Mouse (Mus musculus): ENCODE measurements around the gene 4930470P17Rik. TPM values are rescaled to one million over a fixed set of nuclear protein-coding genes. Genes with fewer than 3 reads are reported as not detected.
A peak's percentile ranks its signal among the peaks of the same experiment; 100 is the strongest.

The 4930470P17Rik gene
- total and polyA plus RNA-seq, 3 experiments = not detected

DNA sequence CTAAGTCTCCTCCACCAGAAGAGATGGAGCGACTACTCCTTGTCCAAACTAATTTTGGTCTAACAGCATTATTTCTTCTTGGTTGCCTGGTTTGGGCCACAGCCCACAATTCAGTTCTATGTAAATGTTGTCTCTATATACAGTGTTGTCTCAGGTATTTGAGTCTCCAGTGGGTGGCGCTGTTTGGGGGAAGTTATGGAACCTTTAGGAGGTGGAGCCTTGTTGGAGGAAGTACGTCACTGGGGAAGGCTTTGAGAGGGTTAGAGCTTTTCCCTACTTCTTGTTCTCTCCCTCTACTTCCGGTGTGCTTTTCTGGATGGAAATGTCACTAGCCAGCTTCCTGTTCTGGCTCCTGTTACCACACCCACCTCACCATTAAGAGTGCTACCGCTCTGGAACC lies 646 bp downstream of the 4930470P17Rik start:
- in situ Hi-C loops (cut with MboI; ENCODE audit: low pct_ligation_motif_present, low pct_unique_long_range_greater_than_20kb, low sequenced_read_pairs) (no loop called here), dilution Hi-C loops (cut with MboI; ENCODE audit: extremely low pct_ligation_motif_present, extremely low pct_unique_long_range_greater_than_20kb, low sequenced_read_pairs) (no loop called here)
- Histone ChIP-seq H3K27ac (ENCODE audit: insufficient read depth, low read depth) (no peak overlapping the region), H3K27me3 (replicated peaks) (no peaks in the 10 kb centered on the region), H3K4me3 (replicated peaks in 1 of 3; ENCODE audit: low read depth in 2 of 3, low read length in 2 of 3, poor library complexity in 1 of 3) (no peak overlapping the region), H3K9me3 (replicated peaks; ENCODE audit: low read length) (peaks cover 78% of the 10 kb centered on the region), H3K9ac (ENCODE audit: insufficient read depth, low read depth) (no peak overlapping the region), H3K4me1 (ENCODE audit: control insufficient read depth in 1 of 2, insufficient read depth in 2 of 2) (no peaks in the 10 kb centered on the region), H3K4me2 (ENCODE audit: insufficient read depth, low read depth, poor library complexity, severe bottlenecking) (no peak overlapping the region), H3K36me3 (replicated peaks in 1 of 2; ENCODE audit: control insufficient read depth in 1 of 2, insufficient read depth in 1 of 2, low read length in 1 of 2) (no peaks in the 10 kb centered on the region), H3K79me2 (replicated peaks; ENCODE audit: control insufficient read depth, extremely low read depth, insufficient read depth, poor library complexity, severe bottlenecking) (no peaks in the 10 kb centered on the region)
- no peak for DNase-seq (ENCODE audit: extremely low read depth)
- no peak for TF ChIP-seq PAX5 (IDR thresholded peaks at IDR 0.05; ENCODE audit: low read length)
- no peak for TF ChIP-seq ZC3H11A (IDR thresholded peaks at IDR 0.05; ENCODE audit: low read depth, low read length)
- no peak for TF ChIP-seq RCOR1 (conservative IDR thresholded peaks at IDR 0.05; ENCODE audit: low read depth, low read length)
- no peak for TF ChIP-seq JUND (conservative IDR thresholded peaks at IDR 0.05; ENCODE audit: low read depth, low read length)
- no peak for TF ChIP-seq NELFE (IDR thresholded peaks at IDR 0.05; ENCODE audit: low read depth, low read length)
- TF ChIP-seq TBP (conservative IDR thresholded peaks at IDR 0.05; ENCODE audit: low read depth, low read length) = no peak
- TF ChIP-seq MYC (IDR thresholded peaks at IDR 0.05; ENCODE audit: low read depth, low read length) = no peak
- TF ChIP-seq E2F4 (IDR thresholded peaks at IDR 0.05; ENCODE audit: insufficient replicate concordance, low read depth, low read length) = no peak
- no peak for TF ChIP-seq GABPA (IDR thresholded peaks at IDR 0.05; ENCODE audit: insufficient replicate concordance, low read depth, low read length)
- TF ChIP-seq HCFC1 (IDR thresholded peaks at IDR 0.05; ENCODE audit: low read depth, low read length) = no peak
- TF ChIP-seq ETS1 (conservative IDR thresholded peaks at IDR 0.05; ENCODE audit: low read depth, low read length) = no peak
- no peak for TF ChIP-seq MAX (IDR thresholded peaks at IDR 0.05; ENCODE audit: low read length)
- TF ChIP-seq USF1 (IDR thresholded peaks at IDR 0.05; ENCODE audit: low read depth, low read length) = no peak
- TF ChIP-seq ZKSCAN1 (IDR thresholded peaks at IDR 0.05; ENCODE audit: borderline replicate concordance, low read depth, low read length) = no peak

- no peaks in the 10 kb centered on the region for H3K4me1 ChIP-seq (ENCODE audit: control insufficient read depth in 1 of 2, insufficient read depth in 2 of 2)
- H3K9me3 ChIP-seq (replicated peaks; ENCODE audit: low read length) = peaks cover 77% of the 10 kb centered on the region
- no peak for DNase-seq (ENCODE audit: extremely low read depth)
- no peaks in the 10 kb centered on the region for H3K36me3 ChIP-seq (replicated peaks in 1 of 2; ENCODE audit: control insufficient read depth in 1 of 2, insufficient read depth in 1 of 2, low read length in 1 of 2)
- dilution Hi-C loops (cut with MboI; ENCODE audit: extremely low pct_ligation_motif_present, extremely low pct_unique_long_range_greater_than_20kb, low sequenced_read_pairs) = no loop called here
- H3K79me2 ChIP-seq (replicated peaks; ENCODE audit: control insufficient read depth, extremely low read depth, insufficient read depth, poor library complexity, severe bottlenecking) = no peaks in the 10 kb centered on the region
- TF ChIP-seq BHLHE40 (IDR thresholded peaks at IDR 0.05; ENCODE audit: low read depth, low read length) (no peak), MAZ (IDR thresholded peaks at IDR 0.05; ENCODE audit: low read depth, low read length) (no peak), ZC3H11A (IDR thresholded peaks at IDR 0.05; ENCODE audit: low read depth, low read length) (no peak), HCFC1 (IDR thresholded peaks at IDR 0.05; ENCODE audit: low read depth, low read length) (no peak), CTCF (conservative IDR thresholded peaks at IDR 0.05 in 1 of 2, IDR thresholded peaks at IDR 0.05 in 1 of 2; ENCODE audit: low read depth in 2 of 2, low read length in 2 of 2) (peak in 1 of 2 experiments; percentile 9; a peak in 1 of 4 replicates), NELFE (IDR thresholded peaks at IDR 0.05; ENCODE audit: low read depth, low read length) (no peak), JUN (IDR thresholded peaks at IDR 0.05; ENCODE audit: insufficient read depth, low read depth, low read length) (no peak)
- no peak overlapping the region for H3K9ac ChIP-seq (ENCODE audit: insufficient read depth, low read depth)
- in situ Hi-C loops (cut with MboI; ENCODE audit: low pct_ligation_motif_present, low pct_unique_long_range_greater_than_20kb, low sequenced_read_pairs) = loop anchor here (5.0 kb wide), 1 partner anchor 85 kb away; no protein-coding TSS in a partner anchor
- no peak overlapping the region for H3K4me3 ChIP-seq (replicated peaks in 1 of 3; ENCODE audit: low read depth in 2 of 3, low read length in 2 of 3, poor library complexity in 1 of 3)
- H3K4me2 ChIP-seq (ENCODE audit: insufficient read depth, low read depth, poor library complexity, severe bottlenecking) = no peak overlapping the region
- no peaks in the 10 kb centered on the region for H3K27me3 ChIP-seq (replicated peaks)
- H3K27ac ChIP-seq (ENCODE audit: insufficient read depth, low read depth) = no peak overlapping the region
Observed at GRCm38 (mm10) chr2:170597586-170597985, 4.2 kb downstream of the 4930470P17Rik start.

All from CH12.LX (cell line).